Mouse (Mus musculus) ES-E14 (cell line): Measurements from ENCODE around the gene As3mt.

ENCODE experiments used
- CHD2 ChIP-seq: IDR thresholded peaks from 2 replicates; pipeline ENCODE4 v1.6.1; 2014; ENCODE audit warnings: mild to moderate bottlenecking, low read depth, low read length, inconsistent platforms
- HCFC1 ChIP-seq: IDR thresholded peaks from 2 replicates; pipeline ENCODE4 v1.6.1; 2012; ENCODE audit warnings: low read length, inconsistent platforms, borderline replicate concordance; ENCODE audit not compliant: insufficient read depth
- MAFK ChIP-seq: IDR thresholded peaks from 2 replicates; pipeline ENCODE4 v1.6.1; 2014; ENCODE audit warnings: mild to moderate bottlenecking, low read depth, low read length, inconsistent platforms; ENCODE audit not compliant: insufficient read depth
- ZC3H11A ChIP-seq: IDR thresholded peaks from 2 replicates; pipeline ENCODE4 v1.6.1; 2012; ENCODE audit warnings: low read depth, mild to moderate bottlenecking, inconsistent platforms, low read length, borderline replicate concordance
- ZNF384 ChIP-seq: IDR thresholded peaks from 2 replicates; pipeline ENCODE4 v1.6.1; 2012; ENCODE audit warnings: low read depth, low read length, inconsistent platforms

- TF ChIP-seq ZNF384 (no peak), HCFC1 (no peak), CHD2 (no peak), MAFK (no peak), ZC3H11A (no peak)
Measured at GRCm38 (mm10) chr19:46747799-46748198, 40.5 kb downstream of the As3mt start.
